Mouse (Mus musculus) layer of hippocampus, postnatal 14 days (tissue): ENCODE measurements at regions not wholly inside any gene's neighbourhood (a gene's known extent, or its start where the extent isn't known, plus 50 kb on each side); places are given as distances from the start of the nearest gene placed in this dataset.
A peak's percentile ranks its signal among the peaks of the same experiment; 100 is the strongest.

Experiments
- DNase-seq, 2 experiments: peaks; one replicate each; pipeline ENCODE4 v3.0.0; 2021 to 2022; ENCODE audit warnings: low spot score in 2 of 2, mixed read lengths in 1 of 2

DNA sequence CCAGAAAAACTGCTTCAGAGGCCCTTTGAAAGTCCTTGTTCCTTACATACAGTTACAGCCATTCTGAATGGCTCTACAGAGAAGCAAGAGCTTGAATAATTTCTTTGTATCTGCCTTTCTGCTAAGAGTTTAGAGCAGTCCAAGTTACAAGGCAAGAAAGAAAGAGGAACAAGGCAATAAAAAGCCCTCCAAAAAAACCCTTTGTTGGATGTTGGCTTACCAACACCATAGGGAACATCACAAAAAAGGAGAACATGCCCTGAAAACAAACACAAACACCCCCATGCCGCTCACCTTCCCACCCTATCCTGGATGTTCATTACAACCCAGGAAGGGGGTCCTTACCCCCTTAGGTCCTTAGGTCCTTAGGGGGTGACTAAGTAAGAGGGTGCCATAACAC, 359.2 kb upstream of the Gcfc2 start:
- DNase-seq = no peak

- no peak for DNase-seq
These were observed 336.9 kb upstream of the Gcfc2 start for GRCm38 (mm10) chr6:81586441-81587117.

GRCm38 (mm10) chr6:81589727-81590126, 333.7 kb upstream of the Gcfc2 start:
- DNase-seq = peak in 1 of 2 experiments; percentile 13

DNA sequence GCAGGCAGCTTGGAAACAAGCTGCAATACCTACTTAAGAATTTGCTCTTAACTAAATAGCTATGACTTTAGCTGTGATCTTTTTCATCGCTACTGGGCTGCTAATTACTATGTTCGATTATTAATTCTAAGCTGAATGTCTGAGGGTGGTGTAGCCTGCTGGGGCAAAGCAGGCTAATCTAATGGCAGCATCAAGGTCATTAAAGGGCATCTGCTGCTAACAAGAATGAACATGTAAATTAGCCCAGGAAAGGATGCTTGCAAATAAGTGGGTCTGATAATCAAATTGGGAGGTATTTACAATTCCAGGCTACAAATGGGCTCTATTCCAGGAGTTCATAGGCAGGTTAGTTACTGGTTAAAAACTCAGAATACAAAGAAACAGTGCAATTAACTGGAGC, 327.5 kb upstream of the Gcfc2 start:
- no peak for DNase-seq

GRCm38 (mm10) chr6:81608637-81609036, 314.8 kb upstream of the Gcfc2 start:
- DNase-seq = no peak

DNA sequence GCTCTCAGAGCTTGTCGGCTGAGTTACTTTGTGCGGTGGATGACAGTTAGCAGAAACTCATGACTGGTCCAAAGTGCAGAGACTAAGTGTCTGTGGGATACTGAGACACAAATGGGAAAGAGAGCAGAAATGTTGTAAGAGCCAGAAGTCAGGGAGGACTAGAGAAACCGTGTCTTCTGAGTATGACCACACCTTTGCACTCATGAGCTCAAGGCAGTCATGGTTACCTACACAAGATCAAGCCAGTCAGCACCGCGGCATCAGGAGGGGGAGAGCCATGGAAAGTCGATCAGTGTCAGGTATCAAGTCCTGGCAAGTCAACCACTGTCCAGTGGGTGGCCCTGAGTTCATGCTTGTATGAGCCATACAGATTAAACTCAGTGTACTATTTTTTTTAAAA, 311.5 kb upstream of the Gcfc2 start:
- DNase-seq = no peak

- DNase-seq = no peak
These were observed 305.5 kb upstream of the Gcfc2 start for GRCm38 (mm10) chr6:81618018-81618417.

DNA sequence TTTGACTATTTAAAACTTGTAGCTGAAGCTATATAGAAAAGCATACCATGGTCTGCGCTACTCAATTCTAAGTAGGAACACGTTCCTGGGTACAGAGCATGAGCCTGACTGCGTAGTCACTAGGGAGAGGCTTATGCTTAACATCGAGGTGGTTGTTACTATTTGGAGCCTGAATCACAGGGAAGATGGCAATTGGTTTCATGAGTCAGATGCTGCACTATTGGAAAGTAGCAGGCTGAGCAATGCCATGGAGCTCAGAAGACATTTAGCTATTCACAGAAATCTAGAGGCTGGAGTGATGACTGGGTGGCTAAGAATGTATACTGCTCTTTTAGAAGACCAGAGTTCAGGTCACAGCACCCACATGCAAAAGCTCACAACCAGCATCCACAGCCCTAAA, 302.4 kb upstream of the Gcfc2 start:
- no peak for DNase-seq

DNA sequence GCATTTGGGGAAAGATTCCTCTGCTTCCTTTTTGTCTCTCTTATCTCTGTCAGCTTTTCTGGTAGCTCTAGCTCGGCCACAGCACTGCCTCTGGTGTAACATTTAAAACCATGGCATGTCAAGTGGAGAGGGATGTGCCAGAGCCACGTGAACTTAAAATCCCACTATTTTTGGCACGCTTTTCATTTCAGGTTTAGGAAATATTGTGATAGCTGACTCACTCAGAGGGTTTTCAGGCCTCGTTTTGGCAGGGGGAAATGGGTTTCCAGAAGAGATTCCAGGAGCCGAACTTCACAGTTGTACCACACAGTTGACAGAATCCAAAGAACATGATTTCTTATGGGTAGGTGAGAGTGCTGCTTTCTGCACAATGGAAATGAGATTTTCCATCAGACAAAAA, 300.8 kb upstream of the Gcfc2 start:
- no peak for DNase-seq

- no peak for DNase-seq
These were observed 298.5 kb upstream of the Gcfc2 start for GRCm38 (mm10) chr6:81625016-81625415.

GRCm38 (mm10) chr6:81633586-81633985, 289.9 kb upstream of the Gcfc2 start:
- peak in 1 of 2 experiments; percentile 16 for DNase-seq

DNA sequence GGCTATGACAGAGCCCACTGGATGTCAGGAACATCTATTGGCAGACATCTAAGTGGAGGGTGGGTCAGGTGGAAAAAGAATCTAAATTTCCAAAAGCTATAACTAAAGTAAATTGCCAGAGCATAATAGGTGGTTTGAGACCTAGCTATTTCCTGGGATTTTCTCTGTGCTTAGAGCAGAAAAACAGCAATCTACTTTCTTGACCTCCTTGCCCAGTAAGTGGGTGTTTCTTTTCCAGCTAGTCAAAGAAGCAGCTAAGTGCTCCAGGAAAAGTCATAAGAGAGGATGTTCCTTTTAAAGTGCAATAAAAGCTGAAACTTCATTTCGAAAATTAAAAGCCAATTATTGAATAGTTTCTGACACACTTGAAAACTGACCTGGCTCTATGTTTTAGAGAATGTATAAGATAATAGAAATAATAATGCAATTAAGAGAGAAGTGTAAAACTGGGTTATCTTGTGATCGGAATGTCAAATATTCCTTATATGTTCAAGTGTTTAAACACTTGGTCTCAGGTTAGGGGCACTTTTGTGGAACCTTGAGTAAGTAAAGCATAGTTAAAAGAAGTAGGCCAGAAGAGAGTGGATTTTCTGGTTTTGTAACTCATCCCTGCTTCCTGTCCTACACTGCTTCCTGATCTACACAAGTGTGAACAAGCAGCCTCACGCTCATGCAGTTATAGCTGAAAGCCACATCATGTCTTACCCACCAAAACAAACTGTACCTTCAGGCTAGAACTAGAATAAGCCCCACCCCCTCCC, 275.7 kb upstream of the Gcfc2 start:
- no peak for DNase-seq

DNA sequence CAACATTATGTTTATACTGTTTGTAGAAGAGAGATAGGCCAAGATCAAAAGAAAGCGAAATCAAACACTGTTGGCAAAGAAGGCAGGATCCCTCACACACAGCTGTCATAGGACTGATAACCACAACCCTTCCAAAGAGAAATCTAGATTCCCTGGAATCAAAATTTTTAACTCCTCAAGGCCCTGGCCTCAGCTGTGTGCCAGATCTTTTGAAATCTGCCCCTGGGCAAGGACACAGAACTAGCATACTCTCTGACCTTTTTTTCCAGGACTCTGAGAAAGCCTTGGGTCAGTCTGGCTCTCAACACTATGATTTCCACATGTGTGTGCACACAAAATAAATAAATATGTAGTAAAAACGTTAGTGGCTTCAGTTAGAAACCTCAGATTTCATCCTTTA, 271.6 kb upstream of the Gcfc2 start:
- no peak for DNase-seq

GRCm38 (mm10) chr6:81655205-81655604, 268.3 kb upstream of the Gcfc2 start:
- no peak for DNase-seq

GRCm38 (mm10) chr6:81660478-81661395, 262.7 kb upstream of the Gcfc2 start:
- peak; percentile 46 to 73 for DNase-seq

DNA sequence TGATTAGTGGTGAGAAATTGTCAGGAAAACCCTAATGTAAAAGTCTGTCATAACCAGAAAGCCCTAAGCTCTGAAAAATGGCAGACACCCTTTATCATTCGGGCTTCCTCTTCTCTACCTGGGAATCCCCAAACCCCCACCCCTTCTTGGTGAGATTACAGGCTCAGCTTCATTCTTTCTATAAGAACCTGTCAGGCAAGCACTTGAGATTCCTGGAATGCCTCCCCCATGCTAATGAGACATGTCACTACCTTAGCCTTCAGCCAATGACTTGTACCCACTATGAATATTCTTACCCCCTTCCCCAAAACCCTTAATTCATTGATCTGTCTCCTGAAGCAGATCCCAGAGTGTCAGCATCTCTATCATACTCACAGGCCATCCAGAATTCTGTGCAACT, 254.5 kb upstream of the Gcfc2 start:
- DNase-seq = no peak

DNA sequence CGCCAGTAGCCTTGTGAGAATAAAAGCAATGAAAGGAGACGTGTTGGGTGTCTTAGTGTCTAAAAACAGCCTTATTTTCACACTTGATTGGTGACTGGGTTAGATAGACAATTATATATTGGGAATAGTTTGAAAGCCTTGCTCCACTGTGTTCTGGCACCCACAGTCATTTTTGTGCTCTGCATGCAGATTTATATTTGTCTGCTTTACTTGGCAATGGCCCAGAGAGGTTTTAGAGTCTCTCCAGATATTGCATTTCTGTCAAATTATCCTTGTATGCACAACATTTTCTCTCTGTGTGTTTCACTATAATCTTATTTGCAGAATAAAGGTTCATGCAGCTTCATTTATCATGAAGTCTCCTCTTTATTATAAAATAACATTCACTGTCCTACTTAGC, 250.2 kb upstream of the Gcfc2 start:
- DNase-seq = peak in 1 of 2 experiments; percentile 10

- DNase-seq = no peak
These were observed 226.2 kb upstream of the Gcfc2 start for GRCm38 (mm10) chr6:81697284-81697683.

GRCm38 (mm10) chr6:81698173-81698572, 225.3 kb upstream of the Gcfc2 start:
- DNase-seq = no peak

GRCm38 (mm10) chr6:81714867-81715266, 208.6 kb upstream of the Gcfc2 start:
- DNase-seq = peak in 1 of 2 experiments; percentile 6

- DNase-seq = no peak
These were observed 207.1 kb upstream of the Gcfc2 start for GRCm38 (mm10) chr6:81716371-81716770.
